Mouse (Mus musculus): ENCODE data around the gene Fam92b.

Fam92b gene

DNA sequence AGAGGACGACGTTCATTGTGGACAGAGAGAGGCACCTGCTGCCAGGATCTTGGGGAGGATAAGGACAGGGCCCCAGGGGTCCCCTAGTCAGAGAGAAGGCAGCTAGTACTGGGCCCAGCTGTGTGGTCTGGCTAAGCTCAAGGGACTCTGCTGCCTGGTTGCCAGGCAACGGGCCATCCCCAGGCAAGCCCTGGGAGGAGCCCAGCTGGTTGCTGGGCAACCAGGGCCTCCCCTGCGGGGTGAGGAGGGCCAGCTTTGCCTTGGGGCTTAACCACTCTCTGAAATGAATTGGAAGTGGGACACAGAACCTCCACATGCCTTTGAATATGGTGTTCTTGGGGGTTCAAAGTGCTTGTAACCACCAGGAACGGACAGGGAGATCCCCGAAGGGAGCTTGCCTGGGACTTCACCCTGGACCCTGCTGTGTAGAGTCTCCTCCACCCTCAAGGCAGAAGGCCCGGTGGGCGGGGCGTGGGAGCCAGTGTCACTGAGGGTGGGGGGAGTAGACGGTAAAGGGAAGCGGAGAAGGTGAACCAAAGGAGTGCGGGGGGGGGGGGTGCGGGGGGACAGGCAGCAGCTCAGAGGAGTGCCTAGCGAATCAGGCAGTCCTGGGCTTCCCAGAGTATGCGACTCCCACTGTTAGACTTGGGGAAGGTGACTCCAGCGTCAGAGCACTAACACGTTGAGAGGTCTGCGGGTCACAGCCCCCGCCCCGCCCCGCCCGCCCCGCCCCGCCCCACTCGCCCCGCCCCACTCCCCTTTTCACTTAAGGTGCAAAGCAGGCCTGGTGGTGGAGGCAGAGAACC lies at the start of gene Fam92b:
Fam92b (minus strand) TSS at position 149 of the 806 bp plus-strand sequence.
- DNase-seq (ENCODE audit: low read depth, low spot score), result peak; percentile 72

- no peak for DNase-seq (ENCODE audit: low read depth, low spot score)
These were observed 48.3 kb upstream of the Fam92b start for GRCm38 (mm10) chr8:120225421-120226151.

GRCm38 (mm10) chr8:120224521-120225420 lies 47.5 kb upstream of the Fam92b start:
- no peak for DNase-seq (ENCODE audit: low read depth, low spot score)

- DNase-seq (ENCODE audit: low read depth, low spot score), result no peak
These were observed 45.3 kb upstream of the Fam92b start for GRCm38 (mm10) chr8:120222548-120222947.

DNA sequence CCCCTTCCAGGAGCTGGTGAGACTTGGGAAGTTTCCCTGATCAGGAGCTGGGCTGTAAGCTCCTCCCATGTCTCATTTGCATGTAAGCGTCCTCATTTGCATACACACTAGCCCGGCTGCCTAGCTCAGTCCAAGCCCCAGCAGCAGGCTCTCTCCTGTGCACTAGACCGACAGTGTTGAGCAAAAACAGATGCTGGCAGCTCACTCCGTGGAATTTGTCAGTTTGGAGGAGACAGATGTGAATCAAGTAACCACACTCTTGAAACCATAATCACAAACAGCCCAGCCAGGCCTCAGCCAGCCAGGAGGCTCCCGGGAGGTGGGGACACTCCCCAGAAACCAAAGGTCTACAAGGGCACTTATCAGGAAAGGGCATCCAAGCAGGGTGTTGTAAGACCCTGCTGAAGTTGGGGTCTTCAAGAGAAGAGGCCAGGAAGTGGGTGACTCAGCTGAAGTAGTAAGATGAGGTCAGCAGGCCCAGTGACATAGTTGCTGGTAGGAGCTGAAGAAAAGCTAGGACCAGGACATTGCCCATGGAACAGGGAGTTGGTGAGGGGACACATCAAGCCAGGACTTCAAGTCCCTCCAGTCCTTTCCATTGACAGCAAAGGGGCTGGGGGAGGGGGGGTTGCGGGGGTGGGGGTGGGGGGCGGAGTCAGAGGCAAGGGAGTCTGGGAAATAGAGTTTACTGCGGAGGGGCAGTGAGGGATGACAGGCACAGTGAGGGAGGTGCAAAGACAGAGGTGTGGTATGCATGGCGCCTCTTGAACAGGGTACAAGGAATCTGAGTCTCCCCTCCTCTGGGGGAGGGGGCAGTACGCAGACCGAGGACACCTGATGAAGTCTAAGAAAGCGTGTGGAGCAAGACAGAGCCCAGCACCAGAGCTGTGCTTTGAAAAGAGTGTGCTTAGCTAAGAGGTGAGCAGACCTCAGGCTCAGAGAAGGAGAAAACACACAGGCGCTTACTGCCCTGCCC lies 39.9 kb upstream of the Fam92b start:
- no peak for DNase-seq (ENCODE audit: low read depth, low spot score)

GRCm38 (mm10) chr8:120215416-120216141 lies 38.3 kb upstream of the Fam92b start:
- no peak for DNase-seq (ENCODE audit: low read depth, low spot score)

DNA sequence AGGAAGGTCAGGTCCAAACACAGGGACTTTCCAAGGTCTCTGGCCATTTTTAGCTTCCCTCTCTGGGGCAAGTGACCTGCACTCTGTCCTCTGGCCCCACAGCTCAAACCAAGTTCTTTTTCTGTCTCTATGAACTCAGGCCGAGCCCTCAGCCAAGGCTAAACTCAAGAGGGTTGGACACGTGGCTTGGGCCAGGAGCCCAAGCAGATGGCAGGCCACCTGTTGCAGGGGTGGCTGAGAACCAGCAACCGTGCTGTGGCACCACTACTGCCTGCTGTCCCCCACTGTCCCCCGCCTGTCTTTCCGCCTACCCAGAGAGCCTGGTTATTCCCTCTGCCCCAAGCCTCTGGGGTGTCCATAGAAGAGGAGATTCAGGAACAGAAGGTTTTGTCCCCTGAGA lies 36.7 kb upstream of the Fam92b start:
- no peak for DNase-seq (ENCODE audit: low read depth, low spot score)

GRCm38 (mm10) chr8:120213229-120213628 lies 36.0 kb upstream of the Fam92b start:
- DNase-seq (ENCODE audit: low read depth, low spot score), result no peak

DNA sequence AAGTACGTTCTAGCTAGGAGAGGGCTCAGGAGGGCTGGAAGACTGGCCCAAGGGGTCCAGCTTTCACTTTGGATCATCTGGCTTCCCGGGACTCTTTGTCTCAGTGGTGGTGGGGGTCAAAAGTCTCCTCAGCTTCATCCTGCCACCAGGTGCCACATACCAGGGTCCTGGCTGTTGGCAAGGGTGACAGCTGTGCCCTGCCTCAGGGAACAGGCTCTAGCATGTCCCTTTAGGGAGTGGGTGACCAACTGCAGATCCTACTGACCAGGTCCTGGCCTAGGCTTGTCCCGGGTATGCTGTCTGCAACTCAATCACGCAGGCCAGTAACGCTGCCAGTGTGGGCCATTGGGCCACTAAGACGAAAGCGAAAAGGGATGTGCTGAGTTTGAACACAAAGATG lies 35.3 kb upstream of the Fam92b start:
- no peak for DNase-seq (ENCODE audit: low read depth, low spot score)

DNA sequence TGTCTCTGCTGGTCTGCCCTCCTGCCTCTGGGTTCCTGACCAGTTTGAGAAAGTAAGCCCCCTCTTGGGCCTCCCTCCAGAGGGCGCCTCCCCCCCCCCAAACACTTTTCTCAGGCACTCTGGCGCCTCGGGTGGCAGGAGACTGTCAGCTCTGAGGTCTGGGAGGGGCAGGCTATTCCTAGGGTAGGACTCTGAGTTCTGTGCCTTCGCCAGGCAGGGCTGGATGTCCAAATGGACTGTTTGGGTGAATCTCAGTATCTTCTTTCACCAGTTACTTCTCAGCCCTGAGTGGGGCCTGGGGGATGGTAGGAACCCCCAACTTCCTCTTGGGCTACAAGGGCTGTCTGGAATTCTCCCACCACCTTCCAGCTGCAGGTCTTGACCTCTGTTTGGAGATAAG lies 34.1 kb upstream of the Fam92b start:
- DNase-seq (ENCODE audit: low read depth, low spot score), result no peak

DNA sequence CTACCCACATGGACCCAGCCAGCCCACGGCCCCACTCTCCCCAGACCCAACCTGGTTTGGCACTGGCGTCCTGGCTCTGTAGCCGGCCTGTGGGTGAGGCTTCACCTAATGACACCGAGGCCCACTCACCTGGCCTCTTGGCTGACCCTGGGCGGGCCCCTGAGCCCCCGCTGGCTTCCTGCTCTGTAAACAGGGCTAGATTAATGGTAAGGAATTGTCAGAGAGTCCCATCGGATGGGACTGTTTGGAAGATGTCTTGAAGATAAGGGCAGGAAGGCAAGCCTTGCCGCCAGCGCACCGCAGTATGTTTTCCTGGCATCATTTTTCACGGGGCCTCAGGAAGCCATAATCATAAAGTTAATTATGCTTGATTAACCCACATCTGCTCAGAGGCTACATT lies 30.8 kb upstream of the Fam92b start:
- DNase-seq (ENCODE audit: low read depth, low spot score), result no peak

GRCm38 (mm10) chr8:120207364-120207763 lies 30.1 kb upstream of the Fam92b start:
- no peak for DNase-seq (ENCODE audit: low read depth, low spot score)

GRCm38 (mm10) chr8:120205916-120206315 lies 28.6 kb upstream of the Fam92b start:
- DNase-seq (ENCODE audit: low read depth, low spot score), result no peak

DNA sequence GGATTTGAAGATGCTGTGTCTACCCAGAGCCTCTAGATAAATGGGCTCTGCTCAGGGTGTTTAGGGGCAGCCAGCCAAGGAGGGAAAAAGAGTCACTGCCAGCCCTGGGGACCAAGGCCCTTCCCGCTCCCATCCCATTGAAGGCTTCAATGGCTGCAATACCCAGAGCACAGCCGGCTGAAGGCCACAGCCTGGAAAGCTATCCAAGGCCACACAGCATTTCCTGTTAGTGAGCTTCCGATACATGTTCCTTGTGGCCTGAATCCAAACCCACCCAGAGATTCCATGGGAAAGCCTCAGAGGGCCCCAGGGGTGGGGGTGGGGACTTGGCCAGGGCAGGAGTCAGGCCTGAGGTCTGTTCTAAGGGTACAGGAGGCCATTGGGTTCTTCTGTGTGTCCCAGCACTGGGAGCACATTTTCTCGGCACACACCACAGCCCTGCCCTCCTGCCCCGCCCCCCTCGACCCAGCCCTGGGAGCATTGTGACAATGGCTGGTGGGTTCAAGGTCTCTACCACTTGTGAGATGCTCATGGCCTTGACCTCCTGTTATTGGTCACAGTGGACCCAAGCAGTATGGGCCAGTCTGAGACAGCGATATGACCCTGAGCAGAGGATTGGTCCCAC lies 27.6 kb upstream of the Fam92b start:
- no peak for DNase-seq (ENCODE audit: low read depth, low spot score)

DNA sequence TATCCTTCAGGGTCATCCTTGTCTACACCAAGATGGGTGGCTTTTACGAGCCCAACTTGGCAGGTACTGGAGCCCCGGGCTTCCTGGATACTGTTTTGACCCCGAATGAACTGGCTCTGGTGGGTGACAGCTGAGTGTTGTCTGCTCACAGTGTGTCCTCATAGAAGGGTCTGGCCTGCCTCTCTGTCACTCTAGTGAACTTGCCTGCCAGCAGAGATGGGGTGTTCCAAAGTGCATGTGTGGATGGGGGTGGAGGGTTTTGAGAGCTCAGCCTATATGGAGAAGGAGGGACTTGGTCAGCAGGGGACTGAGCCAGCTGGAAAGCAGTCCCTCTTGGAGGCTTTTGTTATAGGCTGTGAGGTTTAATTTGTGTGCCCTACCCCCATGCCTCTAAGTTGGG lies 25.3 kb upstream of the Fam92b start:
- DNase-seq (ENCODE audit: low read depth, low spot score), result no peak

- DNase-seq (ENCODE audit: low read depth, low spot score), result no peak
These were observed 24.1 kb upstream of the Fam92b start for GRCm38 (mm10) chr8:120201351-120201750.

DNA sequence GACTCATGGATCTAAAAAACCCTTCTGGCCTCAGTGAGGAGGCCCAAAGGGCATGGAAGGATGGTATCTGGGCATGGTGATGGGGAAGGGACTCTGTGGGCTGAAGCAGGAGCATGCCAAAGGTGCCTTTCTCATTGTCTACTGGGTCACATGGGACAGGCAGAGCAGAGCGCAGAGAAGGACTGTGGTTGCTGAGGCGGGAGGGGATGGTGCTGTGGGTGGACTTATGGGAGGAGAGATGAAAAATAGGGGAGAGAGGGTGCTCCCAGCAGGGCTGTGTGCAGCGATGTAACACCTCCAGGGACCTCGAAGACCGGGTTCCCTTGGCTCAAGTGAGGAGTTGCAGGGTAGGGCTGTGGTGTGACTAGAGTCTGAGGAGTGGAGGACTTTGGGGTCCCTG lies 14.9 kb upstream of the Fam92b start:
- DNase-seq (ENCODE audit: low read depth, low spot score), result no peak

DNA sequence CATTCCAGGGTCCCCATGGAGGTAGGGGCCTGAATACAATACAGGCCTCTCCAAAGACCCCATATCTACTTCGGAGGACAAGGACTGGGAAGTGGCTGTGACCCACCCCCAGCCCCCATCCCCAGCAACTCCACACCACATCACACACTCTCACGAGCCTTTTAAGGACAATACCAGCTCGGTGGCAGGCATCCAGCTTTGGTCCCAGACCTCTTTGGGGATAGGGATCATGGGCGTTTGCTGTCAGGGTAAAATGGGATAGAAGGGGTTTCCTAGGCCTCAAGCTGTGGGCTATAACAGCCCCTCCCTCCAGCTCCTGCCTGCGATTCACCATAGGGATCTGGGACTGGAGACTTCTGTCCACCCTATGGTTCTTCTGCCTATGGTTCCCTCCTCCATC lies 14.4 kb upstream of the Fam92b start:
- DNase-seq (ENCODE audit: low read depth, low spot score), result no peak

DNA sequence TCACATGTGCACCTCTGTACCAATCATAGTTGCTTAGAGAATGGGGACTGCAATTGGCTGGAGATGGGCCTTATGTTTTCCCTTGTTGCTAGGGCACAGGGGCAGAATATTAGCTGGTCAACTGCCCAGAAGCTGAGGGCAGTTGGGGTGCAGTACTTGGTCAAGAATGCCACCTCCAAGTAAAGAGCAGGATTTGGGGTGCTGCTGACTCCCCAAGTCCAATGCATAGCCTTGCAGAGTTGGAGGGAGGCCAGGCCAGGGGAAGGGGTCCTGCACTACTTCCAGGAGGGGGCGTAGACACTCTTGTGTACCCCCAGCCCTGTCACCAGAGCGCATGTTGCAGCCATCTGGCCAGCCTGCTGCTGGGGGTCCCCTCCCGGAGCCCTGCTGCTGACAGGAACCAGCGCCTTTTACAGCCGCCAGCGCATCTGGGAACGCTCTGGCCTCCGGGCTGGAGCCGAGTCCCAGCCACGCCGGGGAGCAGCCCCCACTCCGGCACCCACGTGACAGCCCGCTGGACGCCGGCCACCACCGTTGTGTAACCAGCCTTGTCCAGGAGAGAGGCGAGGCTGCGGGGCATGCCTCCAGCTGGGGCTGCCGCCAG lies 13.6 kb upstream of the Fam92b start:
- DNase-seq (ENCODE audit: low read depth, low spot score), result peak; percentile 50
